Mouse (Mus musculus) layer of hippocampus, postnatal 36 days (tissue): ENCODE measurements around the gene B430306N03Rik. TPM values are rescaled to one million over a fixed set of nuclear protein-coding genes. Genes with fewer than 3 reads are reported as not detected.
"Not testable (repeated sequence)": the region's sequence is repeated elsewhere in the genome, so short reads cannot be mapped to it uniquely, and the experiment has no call there.

Experiments used
- DNase-seq, 2 experiments: peaks; one replicate each; pipeline ENCODE4 v3.0.0; 2022
- total RNA-seq, 2 experiments: library from RNA; stranded (reverse); gene quantifications; 2 replicates each; pipeline ENCODE4 v1.2.3; 2021

B430306N03Rik gene
- total RNA-seq = under 1 TPM in 1 of 2 experiments, not detected in 1; 0.22 TPM

- DNase-seq = not testable (repeated sequence)
Observed at GRCm38 (mm10) chr17:48315905-48316579, at the start of gene B430306N03Rik. Gene B430306N03Rik (plus strand): TSS chr17:48316141.

GRCm38 (mm10) chr17:48266610-48267304 is 49.2 kb upstream of the B430306N03Rik start:
- no peak for DNase-seq

- DNase-seq = no peak
Observed at GRCm38 (mm10) chr17:48267591-48267990, 48.4 kb upstream of the B430306N03Rik start.

GRCm38 (mm10) chr17:48268276-48268675 is 47.7 kb upstream of the B430306N03Rik start:
- no peak for DNase-seq

GRCm38 (mm10) chr17:48269833-48270232 is 46.1 kb upstream of the B430306N03Rik start:
- no peak for DNase-seq

- no peak for DNase-seq
Observed at GRCm38 (mm10) chr17:48272158-48272557, 43.8 kb upstream of the B430306N03Rik start.

- no peak for DNase-seq
Observed at GRCm38 (mm10) chr17:48272598-48272997, 43.3 kb upstream of the B430306N03Rik start.

GRCm38 (mm10) chr17:48274098-48274497 is 41.8 kb upstream of the B430306N03Rik start:
- DNase-seq = no peak

- peak; percentile 57 to 75 for DNase-seq
Observed at GRCm38 (mm10) chr17:48274885-48275284, 41.1 kb upstream of the B430306N03Rik start.

GRCm38 (mm10) chr17:48275736-48276135 is 40.2 kb upstream of the B430306N03Rik start:
- no peak for DNase-seq

GRCm38 (mm10) chr17:48278381-48278780 is 37.6 kb upstream of the B430306N03Rik start:
- no peak for DNase-seq

GRCm38 (mm10) chr17:48279002-48279401 is 36.9 kb upstream of the B430306N03Rik start:
- no peak for DNase-seq

- DNase-seq = no peak
Observed at GRCm38 (mm10) chr17:48280943-48281738, 34.8 kb upstream of the B430306N03Rik start.

- no peak for DNase-seq
Observed at GRCm38 (mm10) chr17:48281739-48282085, 34.2 kb upstream of the B430306N03Rik start.

GRCm38 (mm10) chr17:48286765-48287164 is 29.2 kb upstream of the B430306N03Rik start:
- DNase-seq = no peak

GRCm38 (mm10) chr17:48287276-48287675 is 28.7 kb upstream of the B430306N03Rik start:
- no peak for DNase-seq

- DNase-seq = no peak
Observed at GRCm38 (mm10) chr17:48293500-48294194, 22.3 kb upstream of the B430306N03Rik start.

- no peak for DNase-seq
Observed at GRCm38 (mm10) chr17:48299203-48299602, 16.7 kb upstream of the B430306N03Rik start, which contains the start of gene Treml2. Gene Treml2 (plus strand): TSS chr17:48299498.

GRCm38 (mm10) chr17:48299756-48300155 is 16.2 kb upstream of the B430306N03Rik start:
- DNase-seq = no peak

GRCm38 (mm10) chr17:48300199-48300598 is 15.7 kb upstream of the B430306N03Rik start:
- no peak for DNase-seq

GRCm38 (mm10) chr17:48300861-48301260 is 15.1 kb upstream of the B430306N03Rik start:
- no peak for DNase-seq

- DNase-seq = no peak
Observed at GRCm38 (mm10) chr17:48301792-48302191, 14.1 kb upstream of the B430306N03Rik start.
